Mouse (Mus musculus) left cerebral cortex, postnatal 36 days (tissue): ENCODE measurements around the gene Il2rb. TPM values are rescaled to one million over a fixed set of nuclear protein-coding genes. Genes with fewer than 3 reads are reported as not detected.

Experiments used
- DNase-seq, 2 experiments: peaks; one replicate each; pipeline ENCODE4 v3.0.0; 2021 to 2022; ENCODE audit warnings: low spot score in 2 of 2, mixed read lengths in 1 of 2
- intact Hi-C: fragments of 180-260 bp; cut with DNase I; formaldehyde crosslinking; loops from one replicate; pipeline ENCODE4 v1.15.1; 2025
- total RNA-seq, 2 experiments: library from RNA; stranded (reverse); gene quantifications; 2 replicates each; pipeline ENCODE4 v1.2.3; 2021

Il2rb gene
- total RNA-seq, 2 experiments from 2014 or later, result 0.16 to 0.20 TPM

DNA sequence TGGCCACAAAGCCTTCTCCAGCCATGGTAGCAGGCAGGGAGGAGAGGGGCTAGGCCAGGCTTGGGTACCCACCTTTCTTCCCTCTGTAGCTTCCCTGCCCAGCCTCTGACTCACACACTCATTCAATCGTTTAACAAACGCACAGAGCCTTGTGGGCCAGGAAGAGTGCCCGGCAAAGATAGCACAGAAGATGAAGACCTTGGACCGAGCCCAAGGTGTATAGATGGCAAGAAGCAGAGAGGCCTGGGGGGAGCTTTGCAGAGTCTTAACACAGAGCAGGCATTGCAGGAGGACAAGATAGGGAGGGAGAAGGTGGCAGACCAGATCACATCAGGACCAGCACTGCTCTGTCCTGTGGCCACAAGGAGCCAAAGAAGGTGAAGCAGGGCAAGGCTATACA is 39.9 kb downstream of the Il2rb start:
- intact Hi-C loops, result no loop called here
- DNase-seq, result no peak

DNA sequence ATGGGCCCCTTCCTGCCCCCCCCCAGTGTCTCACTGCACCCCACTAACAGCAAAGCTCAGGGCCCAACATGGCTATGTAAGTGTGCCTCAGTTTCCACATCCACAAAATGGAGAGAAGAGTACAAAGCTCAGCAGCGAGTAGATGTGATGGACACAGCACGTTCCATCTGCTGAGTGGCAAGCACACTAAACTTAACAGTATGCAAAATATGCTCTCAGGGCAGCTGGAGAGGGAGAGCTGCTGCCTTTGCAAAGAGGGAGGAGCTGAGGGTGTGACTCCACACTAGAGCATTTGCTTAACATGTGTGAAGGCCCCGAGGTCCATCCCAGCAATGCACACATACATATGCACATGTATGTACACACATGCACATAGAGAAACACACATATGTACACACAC is 42.1 kb downstream of the Il2rb start:
- intact Hi-C loops, result no loop called here

DNA sequence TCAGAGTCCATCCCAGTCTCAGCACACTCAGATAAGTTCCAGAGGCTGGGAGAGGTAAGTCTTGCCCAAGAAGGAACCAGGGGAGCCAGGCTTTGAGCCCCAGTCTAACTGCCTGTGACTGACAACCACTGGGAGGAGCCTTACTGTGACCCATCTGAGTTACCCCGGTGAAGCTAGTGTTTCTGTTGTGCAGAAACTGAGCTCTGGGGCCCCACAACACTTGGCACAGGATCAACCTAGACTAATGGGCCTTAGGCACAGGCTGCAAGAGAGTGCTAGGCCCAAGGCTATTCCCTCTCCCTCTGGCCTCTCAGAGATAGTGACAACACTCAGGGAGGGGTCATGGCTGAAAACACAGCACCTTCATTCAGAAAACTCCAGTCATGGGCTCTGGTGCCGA is 43.9 kb downstream of the Il2rb start:
- intact Hi-C loops, result no loop called here
- DNase-seq, result no peak

More for the DNA sequence above, 42.1 kb downstream of the Il2rb start:
- no peak for DNase-seq

DNA sequence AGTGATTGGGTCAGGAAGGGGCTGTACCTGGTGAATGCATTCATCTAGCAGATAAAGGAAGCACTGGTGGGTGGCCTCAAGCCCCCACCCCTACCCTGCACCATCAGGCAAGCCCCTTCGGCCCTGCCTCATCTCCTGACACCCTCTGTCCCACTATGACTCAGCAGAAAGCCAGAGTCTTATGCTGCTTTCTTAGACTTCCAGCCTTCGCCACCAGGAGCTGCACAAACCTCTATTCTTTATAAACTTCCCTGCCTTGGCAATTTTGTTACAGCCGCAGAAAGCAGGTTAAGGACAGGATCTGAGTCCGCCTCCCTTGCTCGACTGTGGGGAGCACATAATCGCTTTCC is 44.7 kb downstream of the Il2rb start:
- no peak for DNase-seq
- intact Hi-C loops, result no loop called here

DNA sequence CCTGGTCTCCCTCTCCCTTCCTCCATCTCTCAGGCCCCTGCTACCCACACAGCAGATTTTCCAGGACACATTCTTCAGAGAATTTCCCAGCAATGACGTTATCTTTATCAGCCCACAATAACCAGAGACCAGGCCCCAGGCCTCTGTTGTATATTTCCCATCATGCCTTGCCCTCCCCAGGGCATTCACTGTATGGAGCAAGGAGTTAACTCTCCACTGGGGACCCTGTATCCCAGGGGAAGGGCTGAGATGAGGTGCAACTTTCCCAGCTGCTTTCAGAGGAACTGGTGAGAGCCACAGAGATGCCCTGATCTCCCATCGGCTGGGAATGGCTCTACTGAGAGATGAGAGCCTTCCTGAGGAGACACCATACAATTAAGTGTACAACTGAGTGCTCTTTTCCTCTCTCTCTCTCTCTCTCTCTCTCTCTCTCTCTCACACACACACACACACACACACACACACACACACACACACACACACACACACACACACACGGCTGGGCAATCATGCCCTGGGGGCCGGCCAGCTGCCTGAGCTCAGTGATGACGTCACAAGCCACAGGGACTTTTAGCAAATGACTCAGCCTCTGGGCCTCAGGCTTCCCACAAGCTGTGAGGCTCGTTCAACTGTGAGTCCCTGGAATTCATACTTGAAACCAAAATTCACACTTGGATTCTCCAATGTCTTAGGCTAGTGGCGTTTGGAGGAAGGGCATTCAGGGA is 45.2 kb downstream of the Il2rb start:
- DNase-seq, result no peak
- intact Hi-C loops, result loop anchor here (2.0 to 10.0 kb wide), 3 partner anchors 62 to 295 kb away; no protein-coding TSS in a partner anchor

DNA sequence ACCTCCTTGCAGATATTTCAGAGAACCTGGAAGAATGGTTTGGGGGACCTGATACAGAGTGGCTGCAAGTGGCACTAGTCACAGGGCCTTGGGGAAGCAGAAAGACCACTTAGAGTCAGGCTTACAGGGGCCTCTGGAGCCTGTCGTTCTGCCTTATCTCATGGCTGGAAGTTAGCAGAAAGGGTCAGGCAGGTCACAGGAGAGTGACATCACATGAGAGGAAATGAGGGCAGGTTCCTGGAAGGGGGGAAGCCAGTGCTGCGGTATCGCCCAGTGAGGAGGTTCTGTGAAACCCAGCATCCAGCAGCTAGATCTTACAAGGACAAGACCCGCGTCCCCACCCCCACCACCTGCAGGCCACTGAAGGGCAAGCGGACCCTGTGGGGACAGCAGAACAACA is 45.9 kb downstream of the Il2rb start:
- intact Hi-C loops, result loop anchor here (2.0 to 10.0 kb wide), 3 partner anchors 63 to 296 kb away; no protein-coding TSS in a partner anchor
- no peak for DNase-seq

DNA sequence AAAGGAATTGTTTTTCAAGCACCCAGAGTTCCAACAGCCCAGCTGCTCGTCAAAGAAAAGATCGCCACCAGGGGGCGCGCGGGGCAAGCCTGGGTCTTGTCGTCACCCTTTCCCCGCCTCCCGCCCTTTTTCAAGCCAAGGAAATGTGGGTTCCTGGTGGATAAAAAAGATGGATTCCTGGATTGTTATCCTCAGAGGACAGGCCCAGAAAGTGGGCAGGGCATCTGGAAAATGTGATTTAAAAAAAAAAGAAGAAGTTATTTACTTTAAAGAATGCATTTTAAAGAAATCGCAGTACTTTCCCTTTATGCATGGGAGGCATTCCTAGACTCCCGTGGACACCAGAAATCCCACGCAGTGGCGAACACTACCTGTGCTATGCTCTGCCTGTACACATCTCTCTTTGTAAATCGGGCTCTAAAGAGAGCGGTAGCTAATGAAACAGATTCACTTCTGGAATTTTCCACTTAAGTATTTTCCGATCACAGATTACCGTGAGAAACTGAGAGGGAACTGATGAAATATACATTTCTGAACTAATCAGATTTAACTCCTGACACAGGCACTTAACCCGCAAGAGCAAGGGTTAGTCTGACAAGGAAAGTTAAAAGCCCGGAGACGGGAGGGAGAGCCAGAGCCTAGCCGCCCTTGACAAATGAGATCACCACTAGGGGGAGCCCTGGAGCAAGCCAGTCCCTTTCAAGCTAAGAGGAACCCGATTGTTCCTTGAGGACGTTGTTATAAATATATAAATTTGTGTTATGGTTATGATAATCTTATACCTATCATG is 47.1 kb downstream of the Il2rb start:
- peak; percentile 87 to 89 for DNase-seq
- intact Hi-C loops, result loop anchor here (1.0 to 10.0 kb wide), 4 partner anchors 64 to 297 kb away; no protein-coding TSS in a partner anchor

DNA sequence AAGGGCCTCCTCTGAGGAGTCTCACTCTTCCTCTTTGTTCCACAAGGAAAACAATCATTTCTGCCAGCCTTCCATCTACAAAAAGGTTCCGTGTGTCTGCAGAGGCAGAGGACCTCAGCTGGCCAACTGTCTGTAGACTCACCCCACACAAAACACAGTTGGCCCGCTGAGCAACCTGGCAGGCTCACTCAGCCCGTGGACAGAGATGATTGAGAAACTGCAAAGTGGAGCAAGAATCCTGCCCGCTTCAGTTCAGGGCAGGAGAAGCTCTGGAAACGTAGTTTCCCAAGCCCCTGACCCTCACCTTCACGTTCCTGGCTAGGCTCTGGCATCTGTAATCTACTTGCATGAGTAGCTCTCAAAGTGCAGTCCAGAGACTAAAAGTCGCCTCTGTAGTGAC is 48.0 kb downstream of the Il2rb start:
- DNase-seq, result no peak
- intact Hi-C loops, result loop anchor here (1.0 to 10.0 kb wide), 3 partner anchors 65 to 298 kb away; no protein-coding TSS in a partner anchor

DNA sequence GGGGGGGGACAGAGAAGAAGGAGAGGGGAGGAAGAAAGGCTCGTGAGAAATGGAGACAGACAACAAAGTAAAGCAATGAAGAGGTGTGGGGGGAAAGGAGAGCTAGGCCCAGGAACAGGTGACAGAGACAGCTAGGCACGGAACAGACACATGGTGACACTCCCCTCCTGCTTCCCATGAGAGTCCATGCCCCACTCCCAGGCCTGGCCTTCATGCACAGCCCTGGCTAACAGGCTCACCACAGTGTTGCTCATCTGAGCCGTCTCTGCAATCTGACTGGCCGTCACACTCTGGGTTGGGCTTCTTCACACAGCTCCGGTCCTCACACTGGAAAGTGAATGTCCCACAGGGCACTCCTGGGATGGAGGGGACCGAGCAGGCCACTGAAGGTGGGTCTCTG is 51.2 kb downstream of the Il2rb start:
- DNase-seq, result no peak
- intact Hi-C loops, result loop anchor here (10.0 kb wide), 1 partner anchor 301 kb away; no protein-coding TSS in a partner anchor

DNA sequence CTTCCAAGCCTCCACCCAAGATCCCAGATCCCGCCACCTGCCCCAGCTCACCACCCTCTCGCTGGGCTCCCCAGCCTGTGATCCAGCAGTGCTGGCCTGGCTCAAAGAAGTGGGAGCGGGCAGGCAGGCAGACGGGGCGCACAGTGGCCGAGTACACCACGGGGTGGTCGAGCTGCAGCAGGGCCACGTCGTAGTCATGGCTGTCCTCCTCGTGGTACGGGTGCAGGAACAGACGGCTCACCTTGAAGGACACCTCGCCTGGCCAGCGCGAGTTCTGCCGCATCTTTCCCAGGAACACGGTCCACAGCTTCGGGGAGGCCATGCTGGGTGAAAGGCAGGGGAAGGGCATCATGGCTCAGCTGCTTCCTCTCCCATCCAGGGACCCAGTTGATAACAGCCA is 52.8 kb downstream of the Il2rb start:
- intact Hi-C loops, result loop anchor here (10.0 kb wide), 1 partner anchor 303 kb away; no protein-coding TSS in a partner anchor

DNA sequence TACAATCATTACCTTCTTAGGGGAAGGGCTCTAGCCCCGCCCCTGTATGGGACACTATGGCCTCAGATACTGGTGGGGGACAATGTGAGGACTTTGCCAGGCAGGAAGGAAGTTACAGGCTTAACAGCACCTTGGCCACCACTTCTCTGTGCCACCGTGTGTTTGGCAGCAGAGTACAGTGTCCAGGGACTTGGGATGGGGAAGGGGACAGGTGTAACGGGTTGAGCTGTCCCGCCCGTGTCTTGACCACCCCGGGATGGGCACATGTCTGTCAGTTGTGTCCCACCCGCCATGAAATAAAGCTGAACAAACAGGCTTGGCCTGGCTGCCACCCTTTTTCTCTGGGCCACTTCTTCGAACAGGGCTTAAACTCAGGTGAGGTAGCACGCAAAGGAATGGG is 56.1 kb downstream of the Il2rb start:
- DNase-seq, result no peak
- intact Hi-C loops, result loop anchor here (5.0 to 10.0 kb wide), 3 partner anchors 103 to 654 kb away; partner anchors contain the start of genes Eif3d and Sstr3

More for the DNA sequence above, 52.8 kb downstream of the Il2rb start:
- no peak for DNase-seq

DNA sequence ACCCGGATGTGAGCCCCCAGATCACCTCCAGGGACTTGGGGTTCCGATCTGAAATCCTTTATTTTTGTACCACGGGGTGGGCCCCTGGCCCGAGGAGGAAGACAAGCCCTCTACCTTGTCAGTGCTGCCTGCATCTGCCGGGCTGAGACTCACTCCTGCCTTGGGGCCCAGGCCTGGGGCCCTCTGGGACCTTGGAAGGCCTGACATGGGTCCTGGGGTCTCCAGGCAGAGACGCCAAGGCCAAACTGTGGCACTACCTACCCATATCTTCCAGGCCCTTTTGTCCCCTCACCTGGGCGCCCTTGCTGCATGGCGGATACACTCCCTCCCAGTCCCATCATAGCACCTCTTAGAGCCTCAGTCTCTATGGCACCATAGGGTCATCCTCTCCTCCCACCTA is 56.6 kb downstream of the Il2rb start:
- intact Hi-C loops, result loop anchor here (5.0 to 10.0 kb wide), 3 partner anchors 104 to 654 kb away; partner anchors contain the start of genes Eif3d and Sstr3
- DNase-seq, result no peak

DNA sequence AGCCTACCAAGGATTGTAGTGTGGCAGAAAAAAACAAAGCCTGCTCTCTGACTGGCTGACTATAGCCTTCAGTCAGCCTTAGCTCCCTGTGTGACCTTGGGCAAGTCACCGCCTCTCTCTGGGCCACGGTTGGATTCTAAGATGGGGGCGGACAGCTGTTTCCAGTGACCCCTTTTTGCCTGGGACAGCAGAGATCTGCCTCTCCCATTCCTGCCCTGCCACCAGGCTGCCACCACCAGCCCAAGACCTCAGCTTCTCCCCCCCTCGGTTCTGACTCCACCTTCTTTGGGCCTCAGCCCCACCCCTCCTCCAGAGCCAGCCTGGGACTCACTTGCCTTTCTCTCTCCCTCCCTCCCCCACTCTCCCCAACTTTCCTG is 57.1 kb downstream of the Il2rb start:
- DNase-seq, result no peak
- intact Hi-C loops, result loop anchor here (5.0 to 10.0 kb wide), 3 partner anchors 104 to 653 kb away; partner anchors contain the start of genes Eif3d and Sstr3

DNA sequence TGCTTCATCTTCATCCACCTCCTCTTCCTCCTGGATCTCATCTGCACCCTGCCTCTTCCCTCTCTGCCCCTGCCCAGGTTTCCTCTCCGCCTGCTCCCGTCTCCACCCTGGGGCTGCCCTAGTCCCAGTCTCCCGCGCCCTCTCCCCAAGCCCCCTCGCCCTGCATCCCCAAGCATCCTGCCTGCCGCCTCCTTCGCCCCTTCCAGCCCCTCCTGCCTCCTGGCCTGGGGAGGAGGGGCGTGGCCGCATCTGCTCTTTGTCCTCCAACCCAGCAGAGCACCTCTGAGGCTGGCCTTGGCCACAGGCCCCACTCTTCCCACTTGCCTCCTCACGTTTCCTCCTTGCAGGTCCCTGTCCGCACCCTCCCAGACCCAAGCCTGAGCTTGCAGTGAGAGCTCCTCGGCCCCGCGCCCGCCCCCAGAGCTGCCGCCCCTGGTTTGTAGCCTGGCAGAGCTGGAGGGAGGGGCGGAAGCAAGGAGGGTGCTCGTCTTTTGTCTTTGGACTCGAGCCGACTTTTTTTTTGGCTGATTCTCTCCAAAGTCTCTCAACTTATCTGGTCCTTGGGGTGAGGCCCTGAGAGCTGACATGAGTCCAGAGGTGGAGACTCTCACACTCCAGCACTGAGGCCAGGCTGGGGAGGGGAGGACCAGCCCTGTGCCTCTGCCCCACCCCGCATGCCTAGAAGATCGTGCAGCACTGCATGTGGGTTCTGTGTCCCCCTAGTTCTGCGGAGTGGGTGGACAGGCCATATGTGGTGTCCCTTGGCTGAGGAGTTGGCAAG is 57.6 kb downstream of the Il2rb start:
- DNase-seq, result peak; percentile 76 to 84
- intact Hi-C loops, result loop anchor here (5.0 to 10.0 kb wide), 3 partner anchors 105 to 653 kb away; partner anchors contain the start of genes Eif3d and Sstr3

DNA sequence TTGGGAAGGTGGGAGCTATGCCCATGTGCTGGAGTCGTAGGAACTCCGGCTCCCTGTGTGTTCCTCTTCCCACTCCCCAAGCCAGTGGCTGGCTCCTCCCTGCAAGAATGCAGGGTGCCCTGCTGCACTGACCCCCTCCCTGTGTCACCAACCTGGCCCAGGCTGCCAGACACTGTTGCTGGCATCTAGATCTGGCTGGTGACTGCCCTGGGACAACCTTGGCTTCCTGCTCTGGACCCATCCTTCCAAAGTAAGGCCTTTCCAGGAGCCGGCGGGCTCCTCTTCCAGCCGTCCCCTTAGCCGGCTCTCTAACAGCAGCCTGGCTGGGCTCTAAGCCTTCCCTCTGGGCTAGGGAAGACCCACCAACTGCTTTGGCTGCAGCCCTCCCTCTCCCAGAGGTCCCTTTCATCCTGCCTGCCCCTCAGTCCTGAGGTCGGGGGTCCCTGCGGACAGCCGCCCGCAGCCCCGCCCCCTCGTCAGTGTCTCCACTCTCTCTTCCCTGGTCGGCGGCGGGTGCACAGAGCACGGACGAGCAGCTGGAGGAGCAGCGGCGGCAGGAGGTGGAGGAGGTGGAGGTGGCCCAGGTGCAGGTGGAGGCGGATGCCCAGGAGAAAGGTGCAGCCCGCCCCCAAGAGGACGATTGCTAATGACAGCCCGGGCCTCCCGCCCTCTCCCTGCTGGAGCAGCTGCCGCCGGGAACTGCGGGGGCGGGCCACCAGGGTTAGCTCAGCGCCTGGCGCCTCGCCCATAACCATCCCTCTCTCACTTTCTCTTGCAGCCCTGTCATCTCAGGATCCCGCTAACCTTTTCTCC is 58.5 kb downstream of the Il2rb start:
- DNase-seq, result peak; percentile 87 to 90
- intact Hi-C loops, result loop anchor here (5.0 to 10.0 kb wide), 3 partner anchors 106 to 652 kb away; partner anchors contain the start of genes Eif3d and Sstr3

DNA sequence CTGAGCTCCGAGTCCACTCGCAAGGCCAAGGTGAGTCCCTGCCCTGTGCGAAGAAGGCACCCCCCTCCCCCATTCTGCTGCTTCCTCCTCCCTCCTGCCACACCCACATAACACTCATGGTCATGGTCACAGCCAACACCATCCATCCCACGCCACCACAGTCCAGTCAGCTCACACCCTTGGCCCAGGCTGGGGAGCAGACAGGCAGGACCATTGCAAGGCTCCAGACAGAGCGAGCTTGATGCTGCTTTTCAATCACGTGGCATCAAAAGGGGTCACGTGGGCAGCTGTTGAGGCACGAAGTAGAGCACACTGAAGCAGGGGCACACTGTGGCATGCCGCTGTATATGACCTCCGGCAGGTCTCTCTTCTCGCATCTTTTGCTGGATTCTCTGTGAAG is 59.4 kb downstream of the Il2rb start:
- intact Hi-C loops, result loop anchor here (5.0 to 10.0 kb wide), 3 partner anchors 107 to 651 kb away; partner anchors contain the start of genes Eif3d and Sstr3

DNA sequence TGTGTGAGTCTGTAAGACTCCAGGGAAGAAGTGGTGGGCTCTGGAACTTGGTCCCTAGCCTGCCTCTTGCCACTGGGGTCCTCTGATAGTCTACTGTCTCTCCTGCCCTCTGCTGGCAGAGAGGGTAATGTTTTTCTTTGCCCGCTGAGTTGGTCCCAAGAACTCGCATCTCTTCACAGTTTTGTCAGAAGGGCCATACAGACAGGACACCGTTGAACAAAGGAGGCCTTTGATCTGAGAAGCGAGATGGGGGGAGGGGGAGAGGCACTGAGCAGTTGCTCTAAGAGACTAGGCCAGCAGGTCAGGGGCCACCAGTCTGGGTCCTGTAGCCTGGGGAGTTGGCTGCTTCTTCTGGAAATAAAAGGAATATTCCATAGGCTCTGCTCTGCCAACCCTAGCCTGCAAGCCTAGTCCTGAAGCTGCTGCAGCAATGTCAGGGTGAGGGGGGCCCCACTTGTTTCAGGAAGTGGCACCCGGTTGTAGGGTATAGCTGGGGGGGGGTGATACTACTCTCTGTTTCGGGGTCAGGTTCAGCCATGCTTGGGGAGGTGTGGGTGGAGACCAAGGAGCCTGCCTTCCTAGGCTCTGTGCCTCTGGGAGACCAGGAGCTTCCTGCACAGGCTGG is 60.1 kb downstream of the Il2rb start:
- DNase-seq, result no peak
- intact Hi-C loops, result loop anchor here (5.0 to 10.0 kb wide), 3 partner anchors 107 to 650 kb away; partner anchors contain the start of genes Eif3d and Sstr3

More for the DNA sequence above, 59.4 kb downstream of the Il2rb start:
- no peak for DNase-seq
